Comparison of ENCODE assay signal across 8 mouse cellular contexts in the genomic region with DNA sequence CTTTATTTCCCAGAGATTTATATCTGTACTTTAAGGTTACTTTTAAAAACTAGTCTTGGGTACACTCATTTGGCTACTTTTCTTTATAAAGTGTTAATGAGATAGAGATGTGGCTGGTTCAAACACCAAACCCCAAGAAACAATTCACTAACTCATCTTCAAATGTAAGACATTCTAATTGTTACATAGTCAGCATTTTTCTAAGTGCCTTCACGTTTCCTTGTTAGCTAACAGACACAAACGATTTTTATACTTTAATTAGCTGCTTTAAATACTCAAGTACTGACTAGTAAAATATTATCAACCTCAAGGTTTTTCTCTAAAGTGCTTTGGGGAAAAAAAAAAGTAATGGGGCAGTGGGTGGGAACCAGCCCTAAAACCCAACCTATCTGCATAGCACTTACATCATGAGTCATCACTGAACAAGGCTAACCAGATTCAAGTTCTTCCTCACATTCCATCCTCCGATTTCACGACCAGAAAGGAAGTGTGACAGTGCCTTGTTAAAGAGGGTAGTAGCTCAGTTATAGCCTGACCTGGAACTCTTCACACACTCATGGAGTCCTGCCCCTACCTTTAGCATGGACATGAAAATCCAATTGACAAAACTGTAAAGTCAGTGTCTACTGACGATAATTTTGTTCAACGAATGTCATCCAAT. TPM values are rescaled to one million over a fixed set of nuclear protein-coding genes. Genes with fewer than 3 reads are reported as not detected.
DNase-seq lines count a peak whose midpoint lies in the region; ATAC-seq and TF ChIP-seq lines count a peak whose summit lies in the region.

No protein-coding gene starts in this region.

- peaks cover 13% of the 10 kb centered on the region for H3K36me3 ChIP-seq in heart, embryonic 16.5 days (ENCODE audit: control insufficient read depth, insufficient read depth)
- peaks cover 31% of the 10 kb centered on the region for H3K36me3 ChIP-seq in liver, embryonic 15.5 days (replicated peaks)
- H3K36me3 ChIP-seq in neural tube, embryonic 15.5 days: peaks cover 20% of the 10 kb centered on the region

- DNase-seq in 3134 (ENCODE audit: extremely low read depth, insufficient read length, low spot score) (peak; percentile 67), A20 (ENCODE audit: low read depth, low spot score) (peak; percentile 68)
- no peak for DNase-seq in gastrocnemius, adult 8-10 months (ENCODE audit: low spot score in 2 of 2)
- no peak for DNase-seq in adrenal gland, postnatal 4 days (ENCODE audit: low spot score in 2 of 2)

- peak overlapping the region; percentile 99 for H3K9ac ChIP-seq in heart, embryonic 16.5 days (ENCODE audit: low read length)
- H3K9ac ChIP-seq in liver, embryonic 15.5 days: peak overlapping the region; percentile 84
- H3K9ac ChIP-seq in neural tube, embryonic 15.5 days (replicated peaks): peak overlapping the region; percentile 90

- peak overlapping the region; percentile 86 for H3K4me3 ChIP-seq in cortical plate, adult 2 months (ENCODE audit: insufficient read depth, low read length)
- H3K4me3 ChIP-seq in heart, embryonic 16.5 days (ENCODE audit: low read length): peak overlapping the region; percentile 98
- peak overlapping the region; percentile 74 for H3K4me3 ChIP-seq in liver, embryonic 15.5 days (replicated peaks)
- peak overlapping the region; percentile 90 for H3K4me3 ChIP-seq in neural tube, embryonic 15.5 days (replicated peaks)

- no peaks in the 10 kb centered on the region for H3K27me3 ChIP-seq in heart, embryonic 16.5 days (ENCODE audit: control insufficient read depth, insufficient read depth, low read length)
- peaks cover 14% of the 10 kb centered on the region; the same call in 1 of the 2 replicates for H3K27me3 ChIP-seq in liver, embryonic 15.5 days
- no peaks in the 10 kb centered on the region for H3K27me3 ChIP-seq in neural tube, embryonic 15.5 days (replicated peaks)

- TF ChIP-seq POLR2A in cortical plate, adult 2 months (IDR thresholded peaks at IDR 0.05; ENCODE audit: extremely low read depth, insufficient read depth, low read length): no peak

- no peak for ATAC-seq in heart, embryonic 16.5 days (replicated peaks; ENCODE audit: extremely low read depth, insufficient read depth, low FRiP score)
- ATAC-seq in liver, embryonic 15.5 days (ENCODE audit: insufficient read depth): no peak
- no peak for ATAC-seq in neural tube, embryonic 15.5 days (ENCODE audit: low FRiP score)

- 11% methylated on average over 6 of the region's 6 CpGs for WGBS in heart, embryonic 16.5 days
- WGBS in liver, embryonic 15.5 days (ENCODE audit: insufficient replicate concordance): 14% methylated on average over 6 of the region's 6 CpGs
- 15% methylated on average over 6 of the region's 6 CpGs for WGBS in neural tube, embryonic 15.5 days

- no peaks in the 10 kb centered on the region for H3K9me3 ChIP-seq in heart, embryonic 16.5 days (replicated peaks; ENCODE audit: control insufficient read depth, low read length)
- H3K9me3 ChIP-seq in liver, embryonic 15.5 days (replicated peaks): no peaks in the 10 kb centered on the region
- no peaks in the 10 kb centered on the region for H3K9me3 ChIP-seq in neural tube, embryonic 15.5 days (replicated peaks)

- H3K27ac ChIP-seq in cortical plate, adult 2 months (ENCODE audit: insufficient read depth, low read length): no peak overlapping the region
- peak overlapping the region; percentile 98 for H3K27ac ChIP-seq in heart, embryonic 16.5 days (ENCODE audit: low read length)
- peak overlapping the region; percentile 85 for H3K27ac ChIP-seq in liver, embryonic 15.5 days (replicated peaks)
- peak overlapping the region; percentile 92 for H3K27ac ChIP-seq in neural tube, embryonic 15.5 days (replicated peaks)

- peak overlapping the region; percentile 91 for H3K4me2 ChIP-seq in heart, embryonic 16.5 days (ENCODE audit: low read depth, low read length)
- peak overlapping the region; percentile 93 for H3K4me2 ChIP-seq in liver, embryonic 15.5 days
- H3K4me2 ChIP-seq in neural tube, embryonic 15.5 days: peak overlapping the region; percentile 82

- peaks cover 3% of the 10 kb centered on the region; the same call in 1 of the 2 replicates for H3K4me1 ChIP-seq in cortical plate, adult 2 months (ENCODE audit: control insufficient read depth, insufficient read depth, low read length)
- peaks cover 14% of the 10 kb centered on the region for H3K4me1 ChIP-seq in heart, embryonic 16.5 days (ENCODE audit: control insufficient read depth, insufficient read depth, low read length)
- peaks cover 32% of the 10 kb centered on the region for H3K4me1 ChIP-seq in liver, embryonic 15.5 days (replicated peaks)
- peaks cover 35% of the 10 kb centered on the region for H3K4me1 ChIP-seq in neural tube, embryonic 15.5 days

- TF ChIP-seq CTCF in cortical plate, adult 2 months (IDR thresholded peaks at IDR 0.05; ENCODE audit: extremely low read depth, insufficient read depth, low read length): no peak

RNA-seq across cellular contexts. Expression of a gene that starts 1.5 kb away (rescaled TPM):
- 181 and 213 TPM in 2 replicates for polyA plus RNA-seq in cortical plate, adult 2 months (2012; rRNA removed)
- polyA plus RNA-seq in heart, embryonic 16.5 days (2015; fragmentation: Nextera tagmentation; extraction: Ambion mirVana): 121 and 123 TPM in 2 replicates
- polyA plus RNA-seq in liver, embryonic 15.5 days (2015; fragmentation: Nextera tagmentation; extraction: Ambion mirVana): 32.2 and 33.6 TPM in 2 replicates
- 415 and 444 TPM in 2 replicates for polyA plus RNA-seq in neural tube, embryonic 15.5 days (2015; fragmentation: Nextera tagmentation; extraction: Ambion mirVana)
- total RNA-seq in gastrocnemius, adult 8-10 months (2022): 1 to 10 TPM; 1.9 to 6.9 (median 6.0) TPM
- total RNA-seq in adrenal gland, postnatal 4 days (2021): 100 to 1,000 TPM; 103 to 134 TPM

RNA-seq across cellular contexts. Expression of a gene that starts 43.7 kb away (rescaled TPM):
- polyA plus RNA-seq in cortical plate, adult 2 months (2012; rRNA removed): not detected in 2 replicates
- not detected in 2 replicates for polyA plus RNA-seq in heart, embryonic 16.5 days (2015; fragmentation: Nextera tagmentation; extraction: Ambion mirVana)
- not detected in 2 replicates for polyA plus RNA-seq in liver, embryonic 15.5 days (2015; fragmentation: Nextera tagmentation; extraction: Ambion mirVana)
- polyA plus RNA-seq in neural tube, embryonic 15.5 days (2015; fragmentation: Nextera tagmentation; extraction: Ambion mirVana): not detected in 2 replicates
- total RNA-seq in gastrocnemius, adult 8-10 months (2022): under 1 TPM in 1 of 4 experiments, not detected in 3; 0.46 TPM
- total RNA-seq in adrenal gland, postnatal 4 days (2021): under 1 TPM in 1 of 2 experiments, not detected in 1; 0.76 TPM

Comparison
In these comparisons a context has a peak if more than half of its experiments do, and no peak if none do; other contexts are left out.
1. DNase-seq: peak in 3134 (single experiment) and A20 (single experiment); none in gastrocnemius, adult 8-10 months (0 of 2) and adrenal gland, postnatal 4 days (0 of 2).
2. Peak in every context shown above with its lines, with median percentiles within 50 percentile points of each other: H3K4me3 ChIP-seq, H3K4me2 ChIP-seq and H3K9ac ChIP-seq.